Mouse (Mus musculus): ENCODE data around the gene Ralgps1. TPM values are rescaled to one million over a fixed set of nuclear protein-coding genes. Genes with fewer than 3 reads are reported as not detected.
"Not testable (repeated sequence)": the region's sequence is repeated elsewhere in the genome, so short reads cannot be mapped to it uniquely, and the experiment has no call there.

Gene Ralgps1
- total RNA-seq, 1 experiment from 2014 or later, result 13.8 TPM

- ATAC-seq (ENCODE audit: extremely low read depth, insufficient number of reproducible peaks, low FRiP score, poor library complexity, severe bottlenecking), result no peak
Observed at GRCm38 (mm10) chr2:33132306-33132705, 239.0 kb downstream of the Ralgps1 start.

- no peak; the same call in 1 of the 2 replicates for ATAC-seq (ENCODE audit: extremely low read depth, insufficient number of reproducible peaks, low FRiP score, poor library complexity, severe bottlenecking)
Observed at GRCm38 (mm10) chr2:33131500-33132092, 239.7 kb downstream of the Ralgps1 start, which contains the start of gene Garnl3. Gene Garnl3 (minus strand): TSS chr2:33131654.

GRCm38 (mm10) chr2:33130526-33131483 is 240.5 kb downstream of the Ralgps1 start:
- ATAC-seq (ENCODE audit: extremely low read depth, insufficient number of reproducible peaks, low FRiP score, poor library complexity, severe bottlenecking), result peak; percentile 65

- ATAC-seq (ENCODE audit: extremely low read depth, insufficient number of reproducible peaks, low FRiP score, poor library complexity, severe bottlenecking), result peak; percentile 1; the same call in 1 of the 2 replicates
Observed at GRCm38 (mm10) chr2:33130141-33130525, 241.2 kb downstream of the Ralgps1 start.

GRCm38 (mm10) chr2:33129696-33130095 is 241.6 kb downstream of the Ralgps1 start:
- ATAC-seq (ENCODE audit: extremely low read depth, insufficient number of reproducible peaks, low FRiP score, poor library complexity, severe bottlenecking), result no peak

- ATAC-seq (ENCODE audit: extremely low read depth, insufficient number of reproducible peaks, low FRiP score, poor library complexity, severe bottlenecking), result no peak
Observed at GRCm38 (mm10) chr2:33129005-33129404, 242.3 kb downstream of the Ralgps1 start.

- ATAC-seq (ENCODE audit: extremely low read depth, insufficient number of reproducible peaks, low FRiP score, poor library complexity, severe bottlenecking), result no peak
Observed at GRCm38 (mm10) chr2:33127271-33127670, 244.0 kb downstream of the Ralgps1 start.

- no peak for ATAC-seq (ENCODE audit: extremely low read depth, insufficient number of reproducible peaks, low FRiP score, poor library complexity, severe bottlenecking)
Observed at GRCm38 (mm10) chr2:33122856-33123255, 248.4 kb downstream of the Ralgps1 start.

- no peak for ATAC-seq (ENCODE audit: extremely low read depth, insufficient number of reproducible peaks, low FRiP score, poor library complexity, severe bottlenecking)
Observed at GRCm38 (mm10) chr2:33100536-33100935, 270.8 kb downstream of the Ralgps1 start.

- not testable (repeated sequence) for ATAC-seq (ENCODE audit: extremely low read depth, insufficient number of reproducible peaks, low FRiP score, poor library complexity, severe bottlenecking)
Observed at GRCm38 (mm10) chr2:33097326-33097725, 274.0 kb downstream of the Ralgps1 start.

GRCm38 (mm10) chr2:33095221-33095671 is 276.0 kb downstream of the Ralgps1 start:
- ATAC-seq (ENCODE audit: extremely low read depth, insufficient number of reproducible peaks, low FRiP score, poor library complexity, severe bottlenecking), result no peak

GRCm38 (mm10) chr2:33090620-33091520 is 280.4 kb downstream of the Ralgps1 start:
- no peak for ATAC-seq (ENCODE audit: extremely low read depth, insufficient number of reproducible peaks, low FRiP score, poor library complexity, severe bottlenecking)

GRCm38 (mm10) chr2:33090033-33090400 is 281.3 kb downstream of the Ralgps1 start:
- not testable (repeated sequence) for ATAC-seq (ENCODE audit: extremely low read depth, insufficient number of reproducible peaks, low FRiP score, poor library complexity, severe bottlenecking)

GRCm38 (mm10) chr2:33089356-33090032 is 281.8 kb downstream of the Ralgps1 start:
- no peak for ATAC-seq (ENCODE audit: extremely low read depth, insufficient number of reproducible peaks, low FRiP score, poor library complexity, severe bottlenecking)

GRCm38 (mm10) chr2:33086671-33087363 is 284.5 kb downstream of the Ralgps1 start:
- ATAC-seq (ENCODE audit: extremely low read depth, insufficient number of reproducible peaks, low FRiP score, poor library complexity, severe bottlenecking), result no peak

- no peak for ATAC-seq (ENCODE audit: extremely low read depth, insufficient number of reproducible peaks, low FRiP score, poor library complexity, severe bottlenecking)
Observed at GRCm38 (mm10) chr2:33086016-33086596, 285.2 kb downstream of the Ralgps1 start.

- ATAC-seq (ENCODE audit: extremely low read depth, insufficient number of reproducible peaks, low FRiP score, poor library complexity, severe bottlenecking), result no peak
Observed at GRCm38 (mm10) chr2:33084221-33084620, 287.1 kb downstream of the Ralgps1 start.

Measured in neutrophil, adult 5-6 weeks (primary cell).